Mouse (Mus musculus) MEL (cell line): ENCODE measurements at regions not wholly inside any gene's neighbourhood (a gene's known extent, or its start where the extent isn't known, plus 50 kb on each side); places are given as distances from the start of the nearest gene placed in this dataset.

Source experiments
- DNase-seq: peaks from one replicate; pipeline ENCODE4 v3.0.0; 2011; ENCODE audit warnings: low read depth, low spot score
- H3K27ac ChIP-seq: 2 replicates; pipeline ENCODE4 v1.5.1; 2012; ENCODE audit warnings: low read depth, mild to moderate bottlenecking, control low read depth, low read length, moderate library complexity; ENCODE audit not compliant: control insufficient read depth
- H3K27me3 ChIP-seq, 2 experiments: fragments of 150-350 bp in 1 of 2; sonication (generic) in 1 of 2; 2 replicates each; pipeline ENCODE4 v1.6.1; 2012; ENCODE audit warnings: low read length in 2 of 2, mild to moderate bottlenecking in 2 of 2, improper control_type of control experiment in 1 of 2, moderate library complexity in 1 of 2; ENCODE audit not compliant: insufficient read depth in 2 of 2, control insufficient read depth in 1 of 2
- H3K36me3 ChIP-seq, 2 experiments: 2 replicates each; pipeline ENCODE4 v1.6.1; 2012 to 2014; ENCODE audit warnings: low read length in 2 of 2, improper control_type of control experiment in 1 of 2, inconsistent platforms in 1 of 2, mild to moderate bottlenecking in 1 of 2; ENCODE audit not compliant: insufficient read depth in 2 of 2, control insufficient read depth in 1 of 2
- H3K4me1 ChIP-seq, 2 experiments: fragments of 150-350 bp in 1 of 2; sonication (generic) in 1 of 2; 2 replicates each; pipeline ENCODE4 v1.6.1; 2012; ENCODE audit warnings: low read length in 2 of 2, improper control_type of control experiment in 1 of 2, mild to moderate bottlenecking in 1 of 2; ENCODE audit not compliant: insufficient read depth in 2 of 2, control insufficient read depth in 1 of 2
- H3K4me3 ChIP-seq, 2 experiments: fragments of 150-350 bp in 1 of 2; sonication (generic) in 1 of 2; 2 replicates each; pipeline ENCODE4 v1.5.1; 2012; ENCODE audit warnings: low read depth in 2 of 2, low read length in 2 of 2, mild to moderate bottlenecking in 2 of 2, moderate library complexity in 2 of 2, control low read depth in 1 of 2, improper control_type of control experiment in 1 of 2; ENCODE audit not compliant: control insufficient read depth in 1 of 2, insufficient read depth in 1 of 2
- H3K79me2 ChIP-seq: 2 replicates; pipeline ENCODE4 v1.6.1; 2012; ENCODE audit warnings: mild to moderate bottlenecking, low read length, moderate library complexity; ENCODE audit not compliant: control insufficient read depth, poor library complexity, insufficient read depth
- H3K9ac ChIP-seq: 2 replicates; pipeline ENCODE4 v1.6.1; 2012; ENCODE audit warnings: low read depth, mild to moderate bottlenecking, control low read depth, low read length, moderate library complexity; ENCODE audit not compliant: control insufficient read depth, poor library complexity, severe bottlenecking
- H3K9me3 ChIP-seq: fragments of 150-350 bp; sonication (generic); replicated peaks from 2 replicates; pipeline ENCODE4 v1.6.1; 2012; ENCODE audit warnings: mild to moderate bottlenecking, low read length, improper control_type of control experiment, moderate library complexity; ENCODE audit not compliant: insufficient read depth
- BHLHE40 ChIP-seq: IDR thresholded peaks from 2 replicates; pipeline ENCODE4 v1.6.1; 2012; ENCODE audit warnings: low read depth, mild to moderate bottlenecking, inconsistent platforms, low read length, improper control_type of control experiment, borderline replicate concordance
- CTCF ChIP-seq, 3 experiments: IDR thresholded peaks in 2 of 3; conservative IDR thresholded peaks in 1 of 3; 2 replicates each; pipeline ENCODE4 v1.5.1; 2011 to 2012; ENCODE audit warnings: low read length in 3 of 3, low read depth in 2 of 3, mild to moderate bottlenecking in 2 of 3, improper control_type of control experiment in 1 of 3, inconsistent platforms in 1 of 3, mixed read lengths in 1 of 3, moderate library complexity in 1 of 3; ENCODE audit not compliant: control insufficient read depth in 1 of 3, insufficient read depth in 1 of 3, poor library complexity in 1 of 3, severe bottlenecking in 1 of 3
- E2F4 ChIP-seq: IDR thresholded peaks from 2 replicates; pipeline ENCODE4 v1.6.1; 2011; ENCODE audit warnings: low read depth, low read length, improper control_type of control experiment, borderline replicate concordance
- GABPA ChIP-seq: IDR thresholded peaks from 2 replicates; pipeline ENCODE4 v1.6.1; 2012; ENCODE audit warnings: low read depth, mild to moderate bottlenecking, inconsistent platforms, low read length, improper control_type of control experiment, moderate library complexity
- MAFK ChIP-seq: IDR thresholded peaks from 2 replicates; pipeline ENCODE4 v1.6.1; 2011; ENCODE audit warnings: low read depth, mild to moderate bottlenecking, low read length, improper control_type of control experiment, borderline replicate concordance
- MAX ChIP-seq: IDR thresholded peaks from 2 replicates; pipeline ENCODE4 v1.6.1; 2011; ENCODE audit warnings: low read length, improper control_type of control experiment
- MXI1 ChIP-seq: IDR thresholded peaks from 2 replicates; pipeline ENCODE4 v1.6.1; 2011; ENCODE audit warnings: mild to moderate bottlenecking, low read depth, low read length, improper control_type of control experiment
- MYC ChIP-seq: IDR thresholded peaks from 2 replicates; pipeline ENCODE4 v1.6.1; 2011; ENCODE audit warnings: low read depth, mild to moderate bottlenecking, low read length, improper control_type of control experiment, moderate library complexity
- POLR2AphosphoS5 ChIP-seq: IDR thresholded peaks from 2 replicates; pipeline ENCODE4 v1.6.1; 2012; ENCODE audit warnings: low read depth, borderline replicate concordance, mild to moderate bottlenecking, inconsistent platforms, low read length, moderate library complexity, mixed read lengths
- SIN3A ChIP-seq: IDR thresholded peaks from 2 replicates; pipeline ENCODE4 v1.6.1; 2012; ENCODE audit warnings: low read length, improper control_type of control experiment, inconsistent platforms
- UBTF ChIP-seq: IDR thresholded peaks from 2 replicates; pipeline ENCODE4 v1.6.1; 2012; ENCODE audit warnings: low read depth, mild to moderate bottlenecking, inconsistent platforms, low read length, improper control_type of control experiment, moderate library complexity, borderline replicate concordance; ENCODE audit not compliant: insufficient read depth

DNA sequence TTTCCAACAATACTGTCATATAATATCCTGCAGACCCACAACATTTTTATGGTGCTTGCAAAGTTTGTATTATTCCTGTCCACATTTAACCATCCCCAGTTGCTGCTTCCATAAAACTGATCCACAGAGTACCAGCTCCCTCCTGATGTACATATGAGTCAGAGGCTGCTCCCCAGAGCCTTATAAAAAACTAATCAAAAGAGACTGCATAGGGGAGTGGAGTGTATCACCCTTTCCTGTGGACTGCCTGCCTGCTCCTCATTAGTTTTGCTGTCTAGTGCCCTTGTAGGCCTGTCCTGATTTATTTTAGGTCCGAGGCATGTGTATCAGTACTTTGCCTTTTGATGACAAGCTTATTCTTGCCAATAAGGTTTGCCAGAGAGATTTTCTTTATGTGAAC is 310.9 kb upstream of the Gm5415 start:
- H3K79me2 ChIP-seq, result no peaks in the 10 kb centered on the region
- H3K9ac ChIP-seq, result no peak overlapping the region
- no peak overlapping the region for H3K4me3 ChIP-seq
- no peaks in the 10 kb centered on the region for H3K36me3 ChIP-seq
- no peaks in the 10 kb centered on the region for H3K9me3 ChIP-seq
- TF ChIP-seq MAX (no peak), UBTF (no peak), MXI1 (no peak), MYC (no peak), SIN3A (no peak), POLR2AphosphoS5 (no peak), MAFK (no peak), CTCF (IDR thresholded peaks at IDR 0.05 in 2 of 3, conservative IDR thresholded peaks at IDR 0.05 in 1 of 3; ENCODE audit: control insufficient read depth in 1 of 3, insufficient read depth in 1 of 3, low read depth in 2 of 3, low read length in 3 of 3, poor library complexity in 1 of 3, severe bottlenecking in 1 of 3) (no peak), E2F4 (no peak), BHLHE40 (no peak), GABPA (no peak)
- H3K27me3 ChIP-seq, result no peaks in the 10 kb centered on the region
- no peak for DNase-seq
- H3K27ac ChIP-seq, result no peak overlapping the region
- H3K4me1 ChIP-seq, result no peaks in the 10 kb centered on the region
